Mouse (Mus musculus) midbrain, embryonic 14.5 days (tissue): Measurements from ENCODE around the gene Barx2. TPM values are rescaled to one million over a fixed set of nuclear protein-coding genes. Genes with fewer than 3 reads are reported as not detected.
"Not testable (repeated sequence)": the region's sequence is repeated elsewhere in the genome, so short reads cannot be mapped to it uniquely, and the experiment has no call there.

Source experiments
- ATAC-seq: fragments of 200-750 bp; cut with Nextera tagmentation; 2 replicates; pipeline ENCODE4 v1.8.0; 2017; ENCODE audit warnings: moderate number of reproducible peaks, moderate library complexity; ENCODE audit not compliant: low FRiP score, low TSS enrichment
- DNase-seq: peaks from one replicate; pipeline ENCODE4 v3.0.0-alpha.2; 2015
- H3K27ac ChIP-seq: fragments of 300-500 bp; sonication (generic); replicated peaks from 2 replicates; pipeline ENCODE4 v1.5.1; 2014; ENCODE audit warnings: mild to moderate bottlenecking, low read depth, low read length, moderate library complexity
- H3K27me3 ChIP-seq: fragments of 300-500 bp; sonication (generic); 2 replicates; pipeline ENCODE4 v1.6.1; 2014; ENCODE audit warnings: low read length, control low read depth, mixed read lengths; ENCODE audit not compliant: control insufficient read depth, insufficient read depth
- H3K36me3 ChIP-seq: fragments of 300-500 bp; sonication (generic); 2 replicates; pipeline ENCODE4 v1.6.1; 2014; ENCODE audit warnings: low read length, control low read depth; ENCODE audit not compliant: control insufficient read depth, insufficient read depth
- H3K4me1 ChIP-seq: fragments of 300-500 bp; sonication (generic); 2 replicates; pipeline ENCODE4 v1.6.1; 2014; ENCODE audit warnings: mild to moderate bottlenecking, antibody characterized with exemption, low read length, control low read depth; ENCODE audit not compliant: control insufficient read depth, insufficient read depth
- H3K4me2 ChIP-seq: fragments of 300-500 bp; sonication (generic); 2 replicates; pipeline ENCODE4 v1.6.1; 2014; ENCODE audit warnings: mild to moderate bottlenecking, low read length, moderate library complexity
- H3K4me3 ChIP-seq: fragments of 300-500 bp; sonication (generic); replicated peaks from 2 replicates; pipeline ENCODE4 v1.5.1; 2014; ENCODE audit warnings: low read depth, low read length
- H3K9ac ChIP-seq: fragments of 300-500 bp; sonication (generic); replicated peaks from 2 replicates; pipeline ENCODE4 v1.6.1; 2014; ENCODE audit warnings: mild to moderate bottlenecking, low read length, moderate library complexity
- H3K9me3 ChIP-seq: fragments of 300-500 bp; sonication (generic); 2 replicates; pipeline ENCODE4 v1.6.1; 2016; ENCODE audit warnings: low read length, control low read depth, mixed read lengths; ENCODE audit not compliant: control insufficient read depth
- WGBS: fragments of 180-500 bp; shearing (Covaris S2); extraction: QIAGEN DNeasy Blood & Tissue Kit; methylation state at CpG from one replicate; pipeline ENCODE4 v1.1.7; 2014; 5-methylcytosine and 5-hydroxymethylcytosine counted together
- polyA plus RNA-seq: library from polyadenylated mRNA; unstranded; fragments of >200 nt; fragmentation: Nextera tagmentation; extraction: Ambion mirVana; gene quantifications from 2 replicates; pipeline ENCODE4 v1.2.1, GENCODE M21; 2014

The Barx2 gene
- 0.11 and 0.28 TPM in 2 replicates for polyA plus RNA-seq

DNA sequence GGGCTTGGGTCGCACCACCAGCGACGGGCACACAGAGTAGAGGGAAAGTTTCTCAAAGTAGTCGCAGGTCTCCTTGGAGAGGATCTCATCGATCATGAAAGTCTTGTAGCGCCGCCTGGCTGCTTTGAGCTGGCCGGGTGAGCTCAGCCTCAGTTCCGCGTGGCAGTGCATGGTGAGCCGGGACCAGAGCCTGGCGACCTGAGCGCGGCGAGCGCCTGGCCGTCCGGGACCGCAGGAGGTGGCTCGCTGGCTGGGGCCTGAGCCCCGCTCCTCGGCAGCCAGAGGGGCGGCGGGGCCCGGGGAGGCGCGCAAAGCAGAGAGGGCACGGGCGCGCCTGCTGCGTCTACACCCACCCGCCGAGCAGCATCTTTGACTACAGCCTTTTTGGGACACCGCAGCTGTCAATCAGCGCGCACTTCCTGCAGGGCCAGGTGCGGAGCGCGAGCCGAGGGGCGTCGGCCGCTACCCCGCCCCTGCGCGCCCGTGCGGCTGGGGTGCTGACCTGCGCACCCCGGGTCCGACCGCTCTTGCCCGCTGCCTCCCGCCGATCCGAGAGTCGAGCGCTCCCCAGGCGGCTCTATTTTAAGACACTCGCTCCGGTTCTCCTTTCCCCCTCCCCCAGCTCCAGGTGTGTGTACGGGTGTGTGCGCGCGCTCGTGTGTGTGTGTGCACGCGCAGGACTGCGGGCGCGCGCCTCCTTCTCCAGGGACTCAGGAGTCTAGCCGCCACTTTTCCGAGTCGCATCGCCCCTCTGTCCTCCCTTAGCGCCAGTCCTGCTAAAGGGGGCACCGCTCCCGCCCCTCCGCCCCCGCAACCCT lies at the start of gene Barx2:
Gene Barx2 (minus strand): TSS at position 542 of the 818 bp plus-strand sequence.
- Histone ChIP-seq H3K27ac (no peak within 1 kb of the TSS), H3K4me2 (peak within 1 kb of the TSS; percentile 100), H3K4me3 (peak within 1 kb of the TSS; percentile 55), H3K4me1 (peaks cover 16% of the 10 kb centered on the region; the same call in 1 of the 2 replicates), H3K27me3 (peaks cover 80% of the 10 kb centered on the region), H3K9ac (peak within 1 kb of the TSS; percentile 48), H3K36me3 (no peaks in the 10 kb centered on the region), H3K9me3 (no peaks in the 10 kb centered on the region)
- ATAC-seq (peak; percentile 70), DNase-seq (peak; percentile 84)
- under 1% methylated on average over 80 of the region's 81 CpGs for WGBS

DNA sequence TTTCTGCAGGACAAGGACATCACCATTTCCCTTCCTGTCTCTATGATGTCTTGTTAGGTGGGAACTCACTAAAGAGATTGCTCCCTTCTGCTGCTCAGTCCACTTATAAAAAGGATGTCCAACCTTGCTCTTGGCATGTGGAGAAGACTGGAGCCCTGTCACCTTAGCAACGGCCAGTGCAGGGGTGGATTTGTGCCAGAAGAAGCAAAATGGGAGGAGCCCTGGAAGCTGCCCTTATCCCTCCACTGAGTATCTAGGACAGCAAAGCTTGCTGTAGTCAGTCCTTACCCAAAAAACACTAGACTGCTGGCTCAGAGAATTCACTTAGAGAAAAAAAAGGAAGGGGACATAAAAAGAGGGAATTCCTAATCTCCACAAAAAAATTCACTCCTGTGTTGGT lies 49.0 kb upstream of the Barx2 start:
- H3K9ac ChIP-seq, result no peak overlapping the region
- no peaks in the 10 kb centered on the region for H3K27me3 ChIP-seq
- no peak overlapping the region for H3K4me2 ChIP-seq
- H3K4me3 ChIP-seq, result no peak overlapping the region
- no peak for DNase-seq
- H3K36me3 ChIP-seq, result no peaks in the 10 kb centered on the region
- 39% methylated on average over 1 of the region's 1 CpGs for WGBS
- H3K9me3 ChIP-seq, result no peaks in the 10 kb centered on the region
- no peak for ATAC-seq
- H3K27ac ChIP-seq, result no peak overlapping the region
- H3K4me1 ChIP-seq, result no peaks in the 10 kb centered on the region

DNA sequence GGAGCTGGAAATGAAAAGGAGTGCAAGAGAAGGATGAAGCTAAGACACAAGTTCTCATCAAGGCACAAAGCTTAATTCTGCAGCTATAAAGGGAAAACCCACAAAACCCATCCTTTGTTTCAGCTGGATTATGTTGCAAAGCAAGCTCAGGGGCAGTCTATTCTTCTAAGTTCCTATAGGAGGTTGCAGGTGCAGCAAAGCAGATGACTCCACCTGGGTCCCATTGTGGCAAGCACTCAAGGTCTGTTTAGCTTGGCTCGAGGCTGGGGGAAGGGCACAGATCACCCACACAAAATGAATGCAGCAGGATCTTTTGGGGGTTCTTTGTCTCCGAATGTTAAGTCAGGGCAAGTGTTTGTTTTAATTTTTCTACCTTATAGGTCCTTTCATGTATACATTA lies 47.2 kb upstream of the Barx2 start:
- ATAC-seq, result no peak
- no peak overlapping the region for H3K4me3 ChIP-seq
- H3K4me2 ChIP-seq, result no peak overlapping the region
- H3K27ac ChIP-seq, result no peak overlapping the region
- no peaks in the 10 kb centered on the region for H3K36me3 ChIP-seq
- no peaks in the 10 kb centered on the region for H3K27me3 ChIP-seq
- no peak for DNase-seq
- 57% methylated on average over 2 of the region's 2 CpGs for whole genome bisulfite sequencing
- H3K9me3 ChIP-seq, result no peaks in the 10 kb centered on the region
- H3K4me1 ChIP-seq, result no peaks in the 10 kb centered on the region
- no peak overlapping the region for H3K9ac ChIP-seq

DNA sequence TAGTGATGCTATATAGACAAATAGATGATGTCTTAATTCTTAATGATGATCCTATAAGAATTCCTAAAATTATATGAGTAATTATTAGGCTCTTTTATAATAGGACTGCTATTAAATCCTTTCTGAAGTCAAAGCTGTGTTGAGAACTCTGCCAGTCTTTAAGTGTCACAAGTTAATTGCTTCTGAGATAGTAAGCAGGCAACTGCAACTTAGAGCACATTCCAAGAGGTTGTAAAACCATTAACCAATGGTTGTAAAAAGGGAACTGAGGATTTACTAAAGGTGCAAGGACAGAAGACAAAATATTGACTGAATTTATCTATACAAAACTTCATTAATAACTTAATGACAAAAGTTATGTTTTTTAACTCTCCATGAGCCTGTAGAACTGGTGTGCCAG lies 44.9 kb upstream of the Barx2 start:
- ATAC-seq (no peak), DNase-seq (no peak)
- H3K9ac ChIP-seq, result no peak overlapping the region
- H3K27me3 ChIP-seq, result no peaks in the 10 kb centered on the region
- H3K27ac ChIP-seq, result no peak overlapping the region
- no peaks in the 10 kb centered on the region for H3K4me1 ChIP-seq
- no peaks in the 10 kb centered on the region for H3K9me3 ChIP-seq
- H3K4me3 ChIP-seq, result no peak overlapping the region
- no peak overlapping the region for H3K4me2 ChIP-seq
- no peaks in the 10 kb centered on the region for H3K36me3 ChIP-seq

DNA sequence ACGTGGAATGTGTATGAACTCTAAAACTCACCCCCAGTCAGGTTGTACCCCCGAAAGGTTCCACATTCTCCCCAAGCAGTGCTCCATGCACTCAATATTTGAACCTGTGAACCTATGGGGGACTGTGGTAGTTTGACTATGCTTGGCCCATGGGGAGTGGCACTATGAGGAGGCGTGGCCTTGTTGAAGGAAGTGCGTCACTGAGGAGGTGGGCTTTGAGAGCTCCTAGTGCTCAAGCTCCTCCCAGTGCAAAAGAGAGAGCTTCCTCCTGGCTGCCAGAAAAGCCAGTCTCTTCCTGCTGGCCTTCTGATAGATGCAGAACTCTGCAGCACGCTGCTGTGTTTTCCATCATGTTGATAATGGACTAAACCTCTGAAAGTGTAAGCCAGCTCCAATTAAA lies 37.2 kb upstream of the Barx2 start:
- DNase-seq (no peak), ATAC-seq (no peak)
- Histone ChIP-seq H3K4me2 (no peak overlapping the region), H3K9ac (no peak overlapping the region), H3K4me3 (no peak overlapping the region), H3K27me3 (no peaks in the 10 kb centered on the region), H3K27ac (no peak overlapping the region), H3K4me1 (no peaks in the 10 kb centered on the region), H3K9me3 (no peaks in the 10 kb centered on the region), H3K36me3 (no peaks in the 10 kb centered on the region)
- WGBS, result 87% methylated on average over 5 of the region's 5 CpGs

DNA sequence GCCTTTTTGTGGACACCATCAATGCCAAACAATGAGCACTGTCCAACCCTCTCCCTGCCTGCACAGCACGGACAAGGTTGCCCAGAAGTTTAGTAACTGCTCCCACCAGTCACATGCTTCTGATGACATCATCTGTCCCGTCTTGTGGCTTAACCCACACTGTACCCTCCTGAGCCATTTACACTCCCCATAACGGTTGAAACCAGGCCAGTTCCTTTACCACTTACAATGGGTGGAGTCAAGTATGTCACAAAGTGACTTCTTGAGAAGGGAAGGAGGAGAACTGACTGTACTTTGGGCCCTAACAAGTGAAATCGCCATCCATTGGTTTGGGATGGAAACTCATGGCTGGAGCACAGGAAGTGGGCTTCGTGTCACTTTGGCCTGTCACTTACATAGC lies 35.8 kb upstream of the Barx2 start:
- WGBS, result 91% methylated on average over 5 of the region's 5 CpGs
- Histone ChIP-seq H3K9me3 (no peaks in the 10 kb centered on the region), H3K4me3 (no peak overlapping the region), H3K4me2 (no peak overlapping the region), H3K36me3 (no peaks in the 10 kb centered on the region), H3K27ac (no peak overlapping the region), H3K4me1 (no peaks in the 10 kb centered on the region), H3K27me3 (no peaks in the 10 kb centered on the region), H3K9ac (no peak overlapping the region)
- ATAC-seq (no peak), DNase-seq (no peak)

DNA sequence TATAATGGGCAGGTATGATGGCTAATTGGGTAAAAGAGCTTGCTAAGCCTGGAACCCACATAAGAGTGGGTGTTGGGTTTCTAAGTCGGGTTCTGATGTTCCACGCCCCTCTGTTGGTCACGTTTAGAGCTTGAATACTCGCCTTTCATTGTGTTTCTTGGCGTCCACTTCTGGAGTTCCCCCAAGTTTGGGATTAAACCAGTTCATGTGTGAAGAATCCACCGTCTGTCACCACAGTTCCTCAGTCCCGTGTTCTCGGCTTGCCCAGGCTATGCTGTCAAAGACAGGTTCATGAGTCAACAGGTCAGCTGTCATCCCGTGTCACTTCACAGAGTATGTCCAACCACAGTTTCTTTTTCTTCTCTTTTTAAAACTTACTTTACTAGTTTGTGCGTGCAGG lies 33.8 kb upstream of the Barx2 start:
- no peaks in the 10 kb centered on the region for H3K4me1 ChIP-seq
- H3K4me2 ChIP-seq, result no peak overlapping the region
- H3K4me3 ChIP-seq, result no peak overlapping the region
- no peak for ATAC-seq
- whole genome bisulfite sequencing, result 84% methylated on average over 10 of the region's 10 CpGs
- DNase-seq, result no peak
- H3K9ac ChIP-seq, result no peak overlapping the region
- no peaks in the 10 kb centered on the region for H3K36me3 ChIP-seq
- H3K9me3 ChIP-seq, result no peaks in the 10 kb centered on the region
- H3K27me3 ChIP-seq, result no peaks in the 10 kb centered on the region
- no peak overlapping the region for H3K27ac ChIP-seq

DNA sequence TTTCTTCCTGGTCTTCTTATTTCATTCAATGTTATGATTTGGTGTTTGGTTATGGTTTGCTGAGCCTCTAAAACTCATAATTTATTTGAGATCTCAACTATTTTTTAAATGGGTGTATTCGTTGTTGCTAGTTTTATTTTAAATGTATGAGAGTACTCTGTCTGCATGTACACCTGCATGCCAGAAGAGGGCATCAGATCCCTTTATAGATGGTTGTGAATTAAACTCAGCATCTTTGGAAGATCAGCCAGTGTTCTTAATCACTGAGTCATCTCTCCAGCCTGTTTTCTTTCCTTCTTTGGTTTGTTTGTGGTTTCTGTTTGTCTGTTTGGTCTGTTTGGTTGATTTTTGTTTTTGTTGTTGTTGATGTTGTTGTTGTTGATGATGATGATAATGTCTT lies 29.1 kb upstream of the Barx2 start:
- ATAC-seq, result no peak
- H3K4me2 ChIP-seq, result no peak overlapping the region
- H3K36me3 ChIP-seq, result no peaks in the 10 kb centered on the region
- no peaks in the 10 kb centered on the region for H3K27me3 ChIP-seq
- WGBS, result 60% methylated on average over 1 of the region's 1 CpGs
- no peak overlapping the region for H3K9ac ChIP-seq
- no peaks in the 10 kb centered on the region for H3K9me3 ChIP-seq
- DNase-seq, result peak; percentile 30
- no peak overlapping the region for H3K4me3 ChIP-seq
- no peaks in the 10 kb centered on the region for H3K4me1 ChIP-seq
- no peak overlapping the region for H3K27ac ChIP-seq

DNA sequence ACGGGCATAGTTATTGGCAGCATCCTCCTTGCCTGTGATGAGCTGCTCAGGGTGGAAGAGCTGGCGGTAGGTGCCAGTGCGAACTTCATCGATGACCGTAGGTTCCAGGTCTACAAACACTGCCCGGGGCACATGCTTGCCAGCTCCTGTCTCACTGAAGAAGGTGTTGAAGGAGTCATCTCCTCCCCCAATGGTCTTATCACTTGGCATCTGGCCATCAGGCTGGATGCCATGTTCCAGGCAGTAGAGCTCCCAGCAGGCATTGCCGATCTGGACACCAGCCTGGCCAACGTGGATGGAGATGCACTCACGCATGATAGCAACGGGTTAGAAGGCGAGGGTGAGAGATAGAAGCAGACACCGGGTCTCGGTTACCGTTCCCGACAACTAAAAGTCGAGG lies 23.2 kb upstream of the Barx2 start:
- not testable (repeated sequence) for H3K9me3 ChIP-seq, H3K9ac ChIP-seq, ATAC-seq, H3K4me3 ChIP-seq, H3K4me1 ChIP-seq, H3K36me3 ChIP-seq, H3K4me2 ChIP-seq, H3K27ac ChIP-seq, DNase-seq, H3K27me3 ChIP-seq
- WGBS, result 97% methylated on average over 10 of the region's 16 CpGs
